Mouse (Mus musculus) thymus, postnatal 10 days (tissue): ENCODE results near the gene Aox2.

Experiments
- DNase-seq, 2 experiments: peaks; one replicate each; pipeline ENCODE4 v3.0.0; 2021; ENCODE audit warnings: low spot score in 2 of 2

Gene Aox2

GRCm38 (mm10) chr1:58278026-58278425 is at the start of gene Aox2:
TSS of gene Aox2 (plus strand) at chr1:58278326.
- no peak for DNase-seq

GRCm38 (mm10) chr1:58228916-58229315 is 49.2 kb upstream of the Aox2 start:
- no peak for DNase-seq

DNA sequence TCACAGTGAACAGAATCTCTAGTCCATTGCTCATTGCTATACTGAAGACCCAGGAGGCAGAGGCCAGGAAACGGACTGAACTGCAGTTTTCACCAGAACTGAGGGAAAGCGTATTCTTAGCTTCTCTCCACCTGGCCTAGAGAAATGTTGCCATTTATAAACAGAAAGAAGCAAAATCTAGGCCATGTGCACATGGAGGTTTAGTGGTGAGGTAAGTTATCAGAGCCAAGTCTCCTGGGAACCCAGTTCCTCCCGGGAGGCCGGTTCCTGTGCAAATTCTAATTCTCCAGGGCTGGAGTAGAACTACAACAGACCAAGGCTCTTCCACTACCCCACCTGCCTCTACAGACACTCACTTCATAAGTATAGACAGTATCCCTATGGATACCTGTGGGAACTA is 48.4 kb upstream of the Aox2 start:
- DNase-seq: no peak

DNA sequence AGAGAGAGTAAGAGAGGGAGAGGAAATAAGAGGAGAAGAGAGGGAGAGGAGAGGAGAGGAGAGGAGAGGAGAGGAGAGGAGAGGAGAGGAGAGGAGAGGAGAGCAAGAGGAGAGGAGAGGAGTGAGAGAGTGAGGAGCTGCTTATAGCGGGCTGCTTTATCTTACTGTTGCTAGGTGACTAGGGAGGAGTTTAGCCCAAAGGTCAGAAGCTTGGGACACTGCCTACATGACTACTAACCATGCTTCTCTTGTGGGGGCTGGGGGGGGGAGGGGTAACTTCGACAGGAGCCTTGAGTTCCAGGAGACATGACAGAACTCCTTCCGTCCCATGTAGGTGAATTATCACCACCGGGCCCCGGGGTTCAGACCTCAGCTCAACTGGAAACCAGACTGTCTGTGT is 47.6 kb upstream of the Aox2 start:
- DNase-seq: no peak

DNA sequence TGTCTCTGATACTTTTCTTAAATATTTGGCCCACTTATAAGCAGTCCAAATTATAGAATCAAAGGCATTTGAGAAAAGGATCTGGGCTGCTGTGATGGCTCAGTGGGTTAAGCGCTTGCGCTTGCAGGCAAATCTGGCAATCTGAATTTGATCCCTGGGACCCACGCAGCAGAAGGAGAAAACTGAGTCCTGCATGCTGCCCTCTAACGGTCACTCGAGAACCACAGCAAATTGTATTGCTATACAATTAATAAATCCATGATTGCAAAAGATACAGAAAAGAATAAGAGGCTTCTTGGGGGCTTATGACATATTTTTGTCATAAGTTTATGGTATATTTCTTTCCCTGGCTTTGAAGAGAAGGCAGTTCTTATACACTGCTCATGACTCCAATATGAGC is 42.7 kb upstream of the Aox2 start:
- no peak for DNase-seq

GRCm38 (mm10) chr1:58237527-58238299 is 40.4 kb upstream of the Aox2 start:
- DNase-seq: no peak

DNA sequence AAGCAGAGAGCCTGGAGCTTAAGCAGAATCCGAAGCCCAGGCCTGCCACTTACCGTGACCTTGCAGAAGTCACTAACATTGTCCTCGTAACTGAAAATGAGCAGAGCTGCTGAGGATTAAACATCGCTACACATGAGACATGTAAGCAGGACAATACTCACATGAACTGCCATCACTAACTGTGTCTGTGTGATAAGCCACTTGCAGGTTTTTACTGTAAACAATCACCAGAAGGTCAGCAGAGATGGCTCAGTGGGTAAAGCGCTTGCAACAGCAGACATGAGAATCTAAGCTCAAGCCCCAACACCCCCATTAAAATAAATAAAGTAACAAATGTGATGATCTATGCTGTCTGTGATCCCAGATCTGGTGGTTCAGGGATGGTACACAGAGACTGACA is 39.7 kb upstream of the Aox2 start:
- no peak for DNase-seq

DNA sequence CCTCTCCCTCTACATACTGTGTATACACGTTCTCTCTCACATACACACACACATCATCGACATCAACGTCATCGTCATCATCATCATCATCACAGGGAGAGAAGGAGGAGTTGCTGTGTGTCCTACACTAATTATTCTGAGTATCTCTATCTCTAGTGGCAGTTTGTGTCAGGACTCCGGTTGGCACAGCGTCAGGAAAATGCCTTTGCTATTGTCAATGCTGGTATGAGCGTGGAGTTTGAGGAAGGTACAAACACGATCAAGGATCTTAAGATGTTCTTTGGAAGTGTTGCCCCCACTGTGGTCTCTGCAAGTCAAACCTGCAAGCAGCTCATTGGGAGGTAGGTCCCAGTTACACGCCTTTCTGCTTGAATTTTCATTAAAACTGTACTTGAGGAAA is 39.2 kb upstream of the Aox2 start:
- no peak for DNase-seq

DNA sequence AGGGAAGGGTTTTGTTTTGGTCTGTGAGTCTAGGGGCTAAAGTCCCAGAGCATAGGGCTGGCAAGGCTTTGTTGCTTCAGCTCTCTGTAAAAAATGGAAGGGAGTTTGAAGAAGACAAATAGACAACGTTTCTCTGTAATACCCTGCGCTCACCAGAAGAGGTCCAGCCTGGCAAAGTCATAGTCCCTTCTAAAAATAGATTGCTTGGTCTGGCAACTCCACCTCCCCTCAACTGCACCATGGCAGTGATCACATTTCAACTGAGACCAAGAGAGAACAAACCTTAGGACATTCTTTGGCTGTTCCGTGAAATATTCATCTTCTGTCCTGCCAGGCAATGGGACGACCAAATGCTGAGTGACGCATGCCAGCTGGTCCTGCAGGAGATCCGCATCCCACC is 37.8 kb upstream of the Aox2 start:
- no peak for DNase-seq

GRCm38 (mm10) chr1:58244487-58244886 is 33.6 kb upstream of the Aox2 start:
- DNase-seq: no peak

DNA sequence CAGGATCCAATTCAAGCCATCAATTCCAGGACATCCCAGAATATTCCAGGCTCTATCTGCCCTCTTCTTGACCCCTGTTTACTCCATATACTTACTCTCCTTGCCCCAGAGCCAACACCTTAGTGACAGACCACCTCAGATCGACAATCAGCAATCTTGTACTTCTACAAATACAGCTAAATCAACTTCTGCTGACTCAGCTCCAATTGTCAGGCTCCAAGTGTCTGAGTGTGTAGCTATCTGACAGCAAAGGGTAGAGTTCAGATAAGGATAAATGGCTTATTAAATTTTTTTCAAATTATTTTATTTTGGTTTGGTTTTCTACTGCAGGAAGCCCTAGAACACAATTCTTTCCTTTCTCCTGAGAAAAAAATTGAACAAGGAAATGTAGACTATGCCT is 29.6 kb upstream of the Aox2 start:
- no peak for DNase-seq

DNA sequence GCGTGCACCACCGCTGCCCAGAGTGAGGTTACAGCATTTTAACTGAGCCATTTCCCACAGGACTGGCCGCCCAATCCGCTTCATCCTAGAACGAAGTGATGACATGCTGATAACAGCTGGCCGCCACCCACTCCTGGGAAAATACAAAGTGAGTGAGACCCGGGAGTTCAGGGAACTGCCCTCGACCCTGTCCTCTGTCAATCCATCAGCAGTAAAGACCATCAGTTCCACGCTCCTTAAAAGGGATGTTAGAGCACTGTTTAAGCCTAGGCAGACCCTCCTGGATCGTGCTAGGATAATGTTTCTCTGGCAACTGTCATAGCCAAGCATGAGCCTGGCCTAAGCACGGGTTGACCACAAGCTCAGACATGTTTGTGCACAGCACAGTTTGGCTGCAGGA is 24.7 kb upstream of the Aox2 start:
- no peak for DNase-seq

DNA sequence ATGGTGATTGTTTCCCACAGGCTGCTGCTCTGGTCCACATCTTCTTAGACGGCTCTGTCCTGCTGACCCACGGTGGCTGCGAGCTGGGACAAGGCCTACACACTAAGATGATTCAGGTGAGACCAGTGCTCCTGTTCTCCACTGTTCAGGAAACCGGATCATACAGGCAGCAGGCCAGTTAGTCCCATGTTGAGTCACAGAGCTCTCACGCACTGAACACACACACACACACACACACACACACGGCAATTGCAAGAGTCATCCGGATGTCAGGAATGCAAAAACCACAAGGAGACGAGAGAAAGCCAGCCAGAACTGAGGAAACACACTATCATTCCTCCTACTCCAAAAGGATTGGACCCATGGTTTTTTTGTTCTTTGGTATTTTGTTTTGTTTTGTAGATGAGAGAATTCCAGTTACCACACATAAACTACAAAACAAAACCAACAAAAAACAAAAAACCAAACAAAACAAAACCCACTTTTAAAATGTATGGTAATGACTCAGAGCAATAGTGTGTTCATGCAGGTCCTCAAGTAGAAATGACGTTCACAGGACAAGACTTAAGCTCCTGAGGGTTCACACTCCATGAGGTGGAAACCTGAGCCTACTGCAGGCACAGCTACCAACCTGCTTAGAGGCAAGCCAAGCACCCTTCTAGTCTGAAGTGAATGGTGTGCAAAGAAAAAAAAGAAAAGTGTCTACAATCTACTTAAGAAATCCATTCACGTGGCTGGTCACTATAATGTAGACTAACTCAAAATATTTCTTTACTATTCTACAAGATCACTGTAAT is 20.7 kb upstream of the Aox2 start:
- no peak for DNase-seq

DNA sequence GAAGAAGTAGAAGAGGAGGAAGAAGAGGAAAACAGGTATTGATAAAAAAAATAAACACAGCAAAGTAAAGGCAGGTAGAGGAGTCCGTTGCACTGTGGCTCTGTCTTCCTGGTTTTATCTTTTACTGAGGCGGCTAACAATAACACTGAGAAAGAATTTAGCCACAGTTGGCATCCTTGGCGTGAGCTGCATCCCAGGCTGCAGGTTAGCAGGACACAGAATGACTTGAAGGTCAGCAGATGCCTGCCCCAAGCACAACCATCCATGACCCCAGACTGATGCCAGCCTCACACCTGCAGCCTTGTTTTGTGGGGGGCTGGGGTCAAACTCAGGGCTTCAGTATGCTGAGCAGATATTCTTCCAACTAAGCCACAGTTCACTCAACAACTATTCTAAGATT is 17.8 kb upstream of the Aox2 start:
- DNase-seq: no peak

GRCm38 (mm10) chr1:58268231-58268630 is 9.9 kb upstream of the Aox2 start:
- DNase-seq: no peak

DNA sequence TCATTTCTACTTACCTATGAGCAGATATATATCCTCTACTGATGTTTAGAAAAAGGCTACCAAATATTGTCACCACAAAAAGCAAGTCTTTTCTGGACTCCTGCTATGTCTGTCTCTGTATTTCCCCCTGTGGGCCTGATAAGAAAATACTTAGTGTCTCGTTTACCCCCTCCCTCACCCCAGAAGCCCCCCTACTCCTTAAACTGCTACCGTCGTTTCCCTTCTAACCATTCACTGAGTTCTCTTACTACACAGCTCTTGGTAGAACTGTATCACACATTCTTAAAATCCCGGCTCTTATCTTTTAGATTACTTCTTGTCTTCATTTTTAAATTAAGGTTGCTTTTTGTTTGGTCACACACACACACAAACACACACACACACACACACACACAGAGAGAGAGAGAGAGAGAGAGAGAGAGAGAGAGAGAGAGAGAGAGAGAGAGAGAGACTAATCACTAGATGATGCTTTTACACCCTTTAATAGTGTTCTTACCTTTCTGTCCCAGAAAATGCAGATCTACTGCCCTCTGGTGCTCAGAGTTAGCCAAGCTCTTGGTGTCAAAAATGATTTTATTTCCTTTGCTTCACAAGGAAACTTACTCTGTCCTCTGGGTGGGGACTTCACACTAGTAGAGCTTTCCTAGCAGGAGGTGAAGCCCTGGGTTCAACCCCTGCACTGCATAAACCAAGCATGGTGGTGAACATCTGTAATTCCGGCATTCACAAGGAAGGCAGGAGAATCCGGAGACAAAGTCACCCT is 7.1 kb upstream of the Aox2 start:
- DNase-seq: peak in 1 of 2 experiments; percentile 37

- no peak for DNase-seq
These were observed 2.2 kb upstream of the Aox2 start for GRCm38 (mm10) chr1:58275879-58276278.

GRCm38 (mm10) chr1:58278513-58278912 is 387 bp downstream of the Aox2 start:
- DNase-seq: no peak

DNA sequence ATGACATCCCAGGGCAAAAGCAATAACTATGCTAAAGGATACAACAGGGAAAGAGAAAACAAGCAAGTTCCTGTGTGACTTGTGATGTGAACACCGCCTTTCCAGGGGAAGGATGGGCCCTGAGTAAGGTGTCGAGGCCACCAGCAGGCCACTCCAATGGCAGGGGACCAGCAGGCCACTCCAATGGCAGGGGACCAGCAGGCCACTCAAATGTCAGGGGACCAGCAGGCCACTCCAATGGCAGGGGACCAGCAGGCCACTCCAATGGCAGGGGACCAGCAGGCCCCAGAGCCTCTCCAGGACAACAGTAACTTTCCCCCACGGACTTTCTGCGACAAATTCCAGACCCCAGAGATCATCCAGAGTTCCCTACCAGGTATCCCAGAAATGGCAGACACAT is 2.3 kb downstream of the Aox2 start:
- no peak for DNase-seq

GRCm38 (mm10) chr1:58280939-58281624 is 3.0 kb downstream of the Aox2 start:
- no peak for DNase-seq

DNA sequence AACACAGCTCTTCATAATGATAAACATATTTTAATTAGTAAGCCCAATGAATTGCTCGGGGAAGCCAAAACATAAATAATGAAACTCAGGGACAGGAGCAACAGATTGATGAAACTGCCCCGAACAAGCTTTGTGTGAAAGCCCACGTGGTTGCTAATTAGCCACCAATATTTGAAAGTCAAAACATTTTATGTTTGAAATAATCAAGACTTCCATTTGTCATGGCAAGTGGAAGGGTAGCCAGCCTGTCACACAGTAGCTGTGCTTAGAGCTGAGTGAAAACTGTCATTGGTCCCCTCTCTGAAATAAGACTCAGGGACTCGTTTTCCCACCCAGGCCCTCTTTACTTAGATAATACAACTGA is 3.5 kb downstream of the Aox2 start:
- DNase-seq: no peak

DNA sequence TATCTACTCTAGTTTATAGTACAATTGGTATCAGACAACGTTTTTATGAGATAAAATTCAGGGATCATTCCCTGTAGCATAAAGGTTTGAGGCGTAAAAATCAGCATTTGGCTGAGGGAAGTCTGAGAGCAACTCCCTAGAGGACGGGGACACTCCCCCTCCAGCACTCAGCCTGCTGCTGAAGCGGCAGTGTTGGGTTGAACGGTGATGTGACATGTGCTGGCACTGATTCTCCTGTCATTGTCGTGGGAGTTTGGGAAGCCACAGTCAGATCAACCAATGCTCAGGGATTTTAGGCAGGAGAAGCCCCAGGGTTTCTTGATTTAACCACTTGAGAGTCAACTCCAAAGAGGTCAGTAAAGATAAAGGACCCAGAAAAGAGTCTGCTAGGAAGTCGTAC is 6.4 kb downstream of the Aox2 start:
- no peak for DNase-seq
